Mouse (Mus musculus) right cerebral cortex, adult 2 months (tissue): ENCODE data around the gene Gm10277.

Experiments used
- DNase-seq, 2 experiments: peaks; one replicate each; pipeline ENCODE4 v3.0.0; 2021 to 2022; ENCODE audit warnings: low spot score in 2 of 2

The Gm10277 gene

DNA sequence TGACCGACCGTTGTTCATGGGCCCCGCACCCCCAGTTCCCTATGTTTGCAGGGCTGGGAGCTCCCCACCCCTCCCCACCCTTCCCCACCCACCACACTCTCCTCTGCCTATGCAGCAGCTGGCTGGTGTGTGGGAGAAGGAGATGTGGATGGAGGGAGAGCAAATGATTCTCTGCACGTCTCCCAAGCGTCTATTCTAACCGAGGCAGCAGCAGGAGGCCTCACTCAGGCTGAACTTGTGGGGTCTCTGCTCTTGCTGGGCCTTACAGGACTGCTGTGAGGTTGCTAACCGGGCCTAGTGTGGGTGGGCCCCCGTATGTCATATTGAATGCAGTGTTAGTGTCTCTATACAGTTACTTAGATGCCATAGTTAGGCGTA is 12.9 kb upstream of the Gm10277 start:
- peak in 1 of 2 experiments; percentile 64 for DNase-seq

DNA sequence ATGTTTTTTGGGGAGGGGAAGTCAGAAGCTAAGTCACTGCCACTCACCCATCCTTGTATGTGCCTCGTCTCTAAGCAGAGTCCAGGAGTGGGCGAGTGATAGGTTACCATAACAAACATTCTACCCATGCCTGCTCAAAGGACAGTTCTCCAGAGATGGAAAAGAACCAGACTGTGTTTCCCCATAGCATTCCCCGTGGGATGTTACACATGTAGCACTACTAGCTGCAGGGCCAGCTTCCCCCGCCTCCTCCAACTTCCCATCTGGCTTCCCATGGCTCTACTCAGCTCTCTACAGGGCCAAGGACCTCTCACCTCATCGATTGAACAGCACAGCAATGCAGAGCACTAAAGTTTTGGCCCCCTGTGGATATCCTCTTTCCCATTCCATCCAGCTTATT is 7.7 kb upstream of the Gm10277 start:
- no peak for DNase-seq

DNA sequence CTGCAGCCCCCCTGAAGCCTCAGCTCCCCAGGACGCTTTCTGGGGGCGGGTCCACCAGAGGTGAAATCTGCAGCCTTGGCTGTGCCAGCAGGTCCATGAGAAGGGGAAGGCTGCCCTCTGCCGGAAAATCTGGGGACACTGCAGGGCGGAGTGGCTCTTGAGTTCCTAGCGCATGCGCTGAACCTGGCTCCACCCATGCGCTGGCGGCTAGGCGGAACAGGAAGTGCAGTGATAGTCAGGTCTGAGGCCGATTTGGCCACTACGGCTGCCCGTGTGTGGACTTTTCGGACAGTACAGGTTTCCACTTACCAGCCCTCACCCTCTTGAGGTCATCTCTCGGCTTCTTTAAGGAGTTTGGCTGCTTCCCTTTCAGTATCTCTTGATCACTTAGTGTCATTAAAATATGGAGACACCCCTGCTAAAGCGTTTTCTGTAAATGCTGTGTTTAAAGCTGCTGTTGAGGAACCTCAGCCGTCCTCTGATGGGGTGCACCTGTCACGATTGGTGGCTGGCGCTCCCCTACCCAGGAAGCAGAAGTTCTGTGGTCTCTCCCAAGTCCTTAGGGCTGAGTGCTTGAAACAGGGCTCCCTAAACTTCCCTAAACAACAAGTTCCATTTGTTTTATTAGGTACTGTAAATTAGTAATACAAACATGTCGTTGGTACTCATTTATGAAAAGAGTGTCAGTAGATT is 5.8 kb upstream of the Gm10277 start:
- DNase-seq = peak; percentile 98

- DNase-seq = no peak
Observed at GRCm38 (mm10) chr11:77792566-77792909, 5.0 kb upstream of the Gm10277 start.

DNA sequence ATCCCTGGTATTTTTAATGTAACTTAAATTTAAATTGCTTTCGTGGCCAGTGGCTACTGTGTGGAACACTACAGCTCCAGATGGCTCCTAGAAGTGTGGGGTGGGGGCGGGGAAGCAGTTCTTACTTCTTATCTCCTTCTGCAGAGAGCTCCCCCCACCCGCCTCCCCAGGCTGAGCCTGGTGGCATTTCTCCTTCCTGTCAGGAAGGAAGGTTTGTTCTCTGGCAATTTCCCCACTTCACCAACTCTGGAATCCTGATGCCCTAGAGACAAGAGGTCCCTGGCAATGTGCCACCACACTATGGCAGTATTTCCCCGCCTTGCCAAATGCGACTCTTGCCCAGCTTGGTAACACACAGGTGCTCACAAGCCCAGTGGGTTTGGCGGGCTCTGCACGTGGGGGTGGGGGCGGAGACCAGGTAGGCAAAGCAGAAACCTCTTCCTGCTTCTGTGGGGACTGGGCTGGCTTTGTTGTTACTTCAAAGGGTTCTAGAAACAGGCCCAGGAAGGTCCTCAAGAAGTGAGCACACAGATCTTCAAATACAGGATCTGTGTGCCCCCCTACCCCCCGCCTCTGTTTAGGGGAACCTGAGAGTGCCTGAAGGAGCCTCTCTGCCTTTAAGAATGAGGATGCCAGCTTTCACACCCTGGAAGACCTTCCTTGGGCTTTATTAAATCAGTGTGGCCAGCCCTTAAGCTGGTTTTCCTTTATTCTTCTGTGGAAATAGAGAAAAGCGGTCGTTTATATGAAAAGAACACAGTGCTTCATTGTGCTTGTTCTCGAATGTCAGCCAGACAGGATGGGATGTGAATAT is 4.4 kb upstream of the Gm10277 start:
- no peak for DNase-seq

DNA sequence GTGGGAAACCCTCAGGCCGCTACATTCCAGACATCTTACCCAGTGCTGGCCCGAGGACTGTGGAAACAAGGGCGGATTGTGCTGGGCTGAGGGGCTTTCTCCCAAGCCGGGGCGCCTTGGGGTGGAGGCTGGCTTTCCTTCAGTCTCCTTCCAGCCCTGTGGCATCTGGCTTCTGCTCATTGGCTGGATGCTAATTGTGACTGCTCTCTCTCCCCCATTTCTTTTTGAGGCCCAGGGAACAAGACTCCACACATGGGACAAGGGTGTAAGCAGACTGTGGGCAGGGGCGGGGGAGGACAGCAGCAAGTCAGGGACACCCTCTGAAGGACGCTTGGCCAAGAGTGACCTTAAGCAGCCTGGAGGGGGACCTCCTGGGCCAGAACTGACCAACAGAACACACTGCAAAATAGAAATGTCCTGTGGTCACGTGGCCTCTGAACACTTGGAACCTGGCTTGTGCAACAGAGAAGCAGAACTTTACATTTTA is 3.7 kb upstream of the Gm10277 start:
- no peak for DNase-seq

GRCm38 (mm10) chr11:77790286-77790685 is 2.7 kb upstream of the Gm10277 start:
- no peak for DNase-seq

DNA sequence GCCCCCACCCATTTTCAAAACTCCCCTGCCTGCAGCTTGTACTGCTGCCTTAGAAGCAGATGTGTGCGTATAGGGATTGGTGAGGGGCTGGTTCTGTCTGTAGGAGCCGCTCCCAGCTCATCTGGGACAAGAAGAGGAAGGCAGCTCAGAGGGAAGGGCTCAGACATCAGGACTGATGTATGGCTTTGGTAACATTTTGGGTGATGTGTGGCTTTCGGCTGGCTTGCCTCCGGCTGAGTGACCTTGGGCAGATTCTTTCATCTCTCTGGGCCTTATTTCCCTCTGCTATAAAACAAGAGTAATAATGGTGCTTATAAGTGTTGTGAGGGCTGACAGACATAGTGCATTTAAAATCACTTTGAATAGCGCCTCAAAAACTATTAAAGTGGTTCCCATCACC is 2.0 kb upstream of the Gm10277 start:
- DNase-seq = no peak

DNA sequence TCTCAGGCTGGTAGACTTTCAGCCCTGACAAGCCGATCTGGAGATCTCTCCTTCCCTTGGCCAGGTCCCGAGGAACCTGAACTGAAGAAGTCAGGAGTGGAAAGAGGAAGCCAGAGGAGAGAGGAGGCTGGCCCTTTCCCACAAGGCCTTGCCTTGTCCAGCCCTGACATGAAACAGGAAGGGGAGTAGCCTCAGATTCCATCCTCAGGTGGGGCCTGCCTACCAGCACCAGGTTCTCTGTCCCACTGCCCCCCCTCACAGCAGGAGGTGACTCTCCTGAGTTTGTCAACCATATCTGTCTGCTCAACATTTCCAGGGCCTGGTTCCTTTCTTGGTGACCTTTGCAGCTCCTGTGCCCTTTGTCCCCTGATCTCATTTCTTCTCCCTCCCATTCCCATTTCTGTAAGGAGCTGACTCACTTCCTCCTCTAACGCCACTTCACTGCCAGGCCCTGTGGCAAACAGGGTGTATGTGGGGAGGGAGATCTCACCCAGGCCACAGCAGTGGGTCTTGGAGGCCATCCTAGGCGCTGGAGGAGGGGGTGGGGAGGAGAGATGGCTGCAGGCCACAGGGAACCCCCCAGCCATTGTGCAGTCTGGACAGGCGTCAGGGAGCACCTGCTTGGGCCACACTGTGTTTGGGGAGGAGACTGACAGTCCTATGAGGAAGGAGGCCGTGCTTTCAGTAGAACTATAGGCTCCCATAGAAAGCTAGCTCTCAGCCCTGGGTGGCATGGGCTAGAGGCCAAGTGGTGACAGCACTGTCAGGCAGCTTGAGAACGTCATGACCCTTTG is 1.6 kb downstream of the Gm10277 start:
- DNase-seq = peak in 1 of 2 experiments; percentile 34

DNA sequence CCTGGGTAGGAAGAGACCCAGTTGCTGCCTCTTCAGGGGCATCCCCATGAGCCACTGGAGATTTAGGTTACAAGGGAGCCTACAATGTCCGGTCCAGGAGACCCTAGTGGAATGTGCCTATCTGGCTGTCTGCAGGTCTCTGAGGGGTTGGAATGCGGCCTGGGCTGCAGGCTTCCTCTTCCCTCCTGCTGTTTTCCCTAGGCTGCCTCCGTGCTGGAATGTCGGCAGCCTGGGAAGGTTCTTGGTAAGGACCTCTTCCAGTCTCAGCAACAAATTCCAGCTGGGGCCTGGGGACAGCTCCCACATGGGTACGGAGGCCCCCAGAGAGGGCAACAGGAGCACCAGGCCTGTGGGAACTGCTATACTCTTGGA is 2.2 kb downstream of the Gm10277 start:
- DNase-seq = no peak

DNA sequence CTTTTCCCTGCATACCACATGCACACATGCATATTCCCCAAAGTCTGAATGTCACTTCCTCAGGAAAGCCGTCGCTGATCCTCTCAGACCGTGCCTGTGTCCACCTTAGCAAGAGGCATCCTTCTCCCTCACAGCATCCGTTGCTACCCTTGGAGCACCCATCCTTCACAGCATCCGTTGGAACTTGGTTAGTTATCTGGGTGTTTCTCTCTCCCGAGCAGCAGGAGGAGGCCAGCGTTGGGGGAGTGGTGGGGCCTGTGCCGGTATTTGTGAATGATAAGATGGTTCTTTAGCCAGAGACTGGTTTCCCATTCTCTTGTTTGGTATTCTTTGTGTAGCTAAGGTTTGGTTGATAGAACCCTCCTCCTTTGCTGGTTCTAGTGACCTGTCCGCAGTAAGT is 2.7 kb downstream of the Gm10277 start:
- no peak for DNase-seq

GRCm38 (mm10) chr11:77783747-77784646 is 3.5 kb downstream of the Gm10277 start:
- DNase-seq = peak in 1 of 2 experiments; percentile 36

DNA sequence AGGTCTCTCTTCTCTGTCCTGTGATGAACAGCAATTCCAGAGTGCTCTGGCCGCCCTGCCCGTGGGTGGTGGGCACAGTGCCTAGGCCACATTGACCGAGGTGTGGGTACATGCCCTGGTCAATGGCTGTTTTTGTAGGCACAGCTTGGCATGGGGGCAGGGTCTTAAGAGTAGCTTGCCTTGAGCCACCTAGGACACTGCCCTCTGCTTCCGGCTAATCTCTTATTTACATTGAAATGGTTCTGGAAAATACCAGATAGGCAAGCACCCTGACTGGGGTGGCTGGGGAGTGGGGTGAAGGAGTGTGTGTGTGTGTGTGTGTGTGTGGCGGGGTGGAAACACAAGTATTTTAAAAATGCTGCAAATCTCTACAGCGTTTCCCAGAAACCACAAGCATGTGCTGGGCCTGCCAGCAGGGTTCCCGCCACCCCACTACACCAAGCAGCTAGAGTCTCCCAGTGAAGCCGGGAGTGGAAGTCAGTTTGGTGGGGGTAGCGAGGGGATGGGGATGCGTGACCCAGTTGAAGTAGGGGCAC is 4.3 kb downstream of the Gm10277 start:
- DNase-seq = no peak

- DNase-seq = no peak
Observed at GRCm38 (mm10) chr11:77782104-77782815, 5.3 kb downstream of the Gm10277 start.

GRCm38 (mm10) chr11:77781088-77781487 is 6.5 kb downstream of the Gm10277 start:
- peak in 1 of 2 experiments; percentile 22 for DNase-seq

DNA sequence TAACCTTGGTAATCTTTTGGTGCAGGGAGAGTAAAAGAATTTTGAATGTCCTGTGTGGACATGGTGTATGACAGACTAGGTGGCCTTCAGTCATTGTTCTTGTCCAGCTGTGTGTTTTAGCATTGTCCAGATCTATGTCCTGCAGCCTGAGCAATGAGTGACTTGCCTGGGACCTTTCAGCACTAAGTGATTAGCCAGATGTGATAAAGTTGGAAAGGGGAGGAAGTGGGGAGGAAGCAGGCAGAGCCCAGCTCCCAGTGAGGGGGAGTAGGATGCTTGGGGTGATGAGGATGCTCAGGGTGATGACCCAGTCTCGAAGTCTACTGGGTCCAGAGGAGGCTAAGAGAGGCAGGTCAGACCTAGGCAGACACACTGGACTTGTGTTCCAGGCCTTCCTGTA is 8.3 kb downstream of the Gm10277 start:
- DNase-seq = no peak

- DNase-seq = no peak
Observed at GRCm38 (mm10) chr11:77777937-77778336, 9.6 kb downstream of the Gm10277 start.

GRCm38 (mm10) chr11:77777436-77777835 is 10.1 kb downstream of the Gm10277 start:
- no peak for DNase-seq

DNA sequence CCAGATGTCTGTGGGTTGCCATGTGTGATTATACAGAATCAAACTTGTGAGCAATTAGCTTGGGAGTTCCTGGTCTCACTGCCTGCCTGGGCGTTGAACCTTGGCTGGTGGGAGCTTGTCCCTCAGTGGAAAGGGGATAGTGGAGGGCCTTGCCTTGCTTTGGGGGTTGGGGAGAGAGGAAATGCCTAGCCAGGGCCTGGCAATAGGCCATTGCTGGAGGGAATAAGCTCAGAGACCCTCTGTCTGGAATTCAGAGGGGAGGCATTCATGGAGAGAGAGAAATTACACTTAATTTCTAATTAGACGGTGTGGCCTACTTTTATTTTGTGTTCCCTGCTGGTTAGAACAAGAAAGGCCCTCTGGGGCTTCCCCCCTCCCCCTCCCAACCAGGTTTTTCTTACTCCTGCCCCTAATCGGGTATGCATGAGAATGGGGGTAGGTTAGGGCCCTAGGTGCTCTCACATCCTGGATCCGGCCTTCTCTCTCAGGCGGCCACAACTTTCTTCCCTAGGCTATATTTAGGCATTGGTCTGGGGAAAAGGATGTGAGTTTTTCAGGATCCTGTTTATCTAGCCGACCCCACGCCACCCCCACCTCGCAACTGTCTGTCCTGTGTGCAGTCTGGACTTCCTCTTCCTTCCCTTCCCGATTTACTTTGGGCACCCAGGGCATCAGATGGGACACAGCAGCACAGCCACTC is 11.7 kb downstream of the Gm10277 start:
- DNase-seq = no peak
